Mouse (Mus musculus) Muller cell, postnatal 12 days (primary cell): Measurements from ENCODE around the gene Bmpr1b.
A peak's percentile ranks its signal among the peaks of the same experiment; 100 is the strongest.

Source experiments
- DNase-seq: peaks from one replicate; pipeline ENCODE4 v3.0.0-alpha.2; 2015; ENCODE audit errors: inconsistent ontology term

Gene Bmpr1b

GRCm38 (mm10) chr3:142040345-142040744 lies 128.9 kb downstream of the Bmpr1b start:
- no peak for DNase-seq

GRCm38 (mm10) chr3:142034160-142034559 lies 135.1 kb downstream of the Bmpr1b start:
- DNase-seq, result no peak

GRCm38 (mm10) chr3:142019716-142020115 lies 149.5 kb downstream of the Bmpr1b start:
- DNase-seq, result no peak

- no peak for DNase-seq
Measured at GRCm38 (mm10) chr3:141984548-141984947, 184.7 kb downstream of the Bmpr1b start.

GRCm38 (mm10) chr3:141981613-141982432 lies 187.4 kb downstream of the Bmpr1b start:
- DNase-seq, result peak; percentile 30

- DNase-seq, result no peak
Measured at GRCm38 (mm10) chr3:141966244-141966643, 203.0 kb downstream of the Bmpr1b start.

- DNase-seq, result peak; percentile 45
Measured at GRCm38 (mm10) chr3:141952931-141953330, 216.3 kb downstream of the Bmpr1b start.

GRCm38 (mm10) chr3:141950642-141951041 lies 218.6 kb downstream of the Bmpr1b start:
- DNase-seq, result no peak

GRCm38 (mm10) chr3:141948506-141948905 lies 220.7 kb downstream of the Bmpr1b start:
- no peak for DNase-seq

GRCm38 (mm10) chr3:141948096-141948495 lies 221.1 kb downstream of the Bmpr1b start:
- no peak for DNase-seq

GRCm38 (mm10) chr3:141946846-141947245 lies 222.4 kb downstream of the Bmpr1b start:
- DNase-seq, result no peak

- DNase-seq, result peak; percentile 91
Measured at GRCm38 (mm10) chr3:141943317-141943742, 225.9 kb downstream of the Bmpr1b start.

GRCm38 (mm10) chr3:141940207-141940606 lies 229.0 kb downstream of the Bmpr1b start:
- DNase-seq, result no peak

GRCm38 (mm10) chr3:141936594-141937272 lies 232.5 kb downstream of the Bmpr1b start:
- DNase-seq, result peak; percentile 52

- DNase-seq, result peak; percentile 75
Measured at GRCm38 (mm10) chr3:141932956-141933355, 236.3 kb downstream of the Bmpr1b start.

GRCm38 (mm10) chr3:141931372-141932092 lies 237.7 kb downstream of the Bmpr1b start:
- peak; percentile 55 for DNase-seq

- DNase-seq, result no peak
Measured at GRCm38 (mm10) chr3:141923442-141923841, 245.8 kb downstream of the Bmpr1b start.

GRCm38 (mm10) chr3:141921161-141921560 lies 248.1 kb downstream of the Bmpr1b start:
- DNase-seq, result no peak

GRCm38 (mm10) chr3:141919661-141920060 lies 249.6 kb downstream of the Bmpr1b start:
- no peak for DNase-seq

GRCm38 (mm10) chr3:141917166-141917565 lies 252.1 kb downstream of the Bmpr1b start:
- DNase-seq, result no peak

- no peak for DNase-seq
Measured at GRCm38 (mm10) chr3:141915995-141916394, 253.2 kb downstream of the Bmpr1b start.

- no peak for DNase-seq
Measured at GRCm38 (mm10) chr3:141914588-141914987, 254.6 kb downstream of the Bmpr1b start.
